Mouse (Mus musculus) macrophage (primary cell): Measurements from ENCODE around the gene 1810009A15Rik. TPM values are rescaled to one million over a fixed set of nuclear protein-coding genes. Genes with fewer than 3 reads are reported as not detected.

Source experiments
- H3K27ac ChIP-seq: fragments of 350-480 bp; formaldehyde crosslinking; 2 replicates; pipeline ENCODE4 v1.9.0; 2021
- H3K36me3 ChIP-seq: fragments of 350-480 bp; formaldehyde crosslinking; 2 replicates; pipeline ENCODE4 v1.9.0; 2021; ENCODE audit errors: inconsistent target
- H3K4me3 ChIP-seq: fragments of 350-480 bp; formaldehyde crosslinking; 2 replicates; pipeline ENCODE4 v1.9.0; 2021; ENCODE audit errors: inconsistent target
- H3K79me2 ChIP-seq: fragments of 350-480 bp; formaldehyde crosslinking; 2 replicates; pipeline ENCODE4 v1.9.0; 2021; ENCODE audit errors: inconsistent target
- WGBS: methylation state at CpG from one replicate; pipeline ENCODE4 v1.1.7; 2026; ENCODE audit warnings: inconsistent platforms; ENCODE audit not compliant: missing documents; 5-methylcytosine and 5-hydroxymethylcytosine counted together
- polyA plus RNA-seq: library from polyadenylated mRNA; stranded (reverse); fragments of 250-400 nt; gene quantifications from 3 replicates; pipeline ENCODE4 v1.2.4, GENCODE M21; 2018; ENCODE audit warnings: inconsistent platforms

1810009A15Rik gene
- polyA plus RNA-seq, 1 experiment from 2014 or later, result 50.8 TPM

DNA sequence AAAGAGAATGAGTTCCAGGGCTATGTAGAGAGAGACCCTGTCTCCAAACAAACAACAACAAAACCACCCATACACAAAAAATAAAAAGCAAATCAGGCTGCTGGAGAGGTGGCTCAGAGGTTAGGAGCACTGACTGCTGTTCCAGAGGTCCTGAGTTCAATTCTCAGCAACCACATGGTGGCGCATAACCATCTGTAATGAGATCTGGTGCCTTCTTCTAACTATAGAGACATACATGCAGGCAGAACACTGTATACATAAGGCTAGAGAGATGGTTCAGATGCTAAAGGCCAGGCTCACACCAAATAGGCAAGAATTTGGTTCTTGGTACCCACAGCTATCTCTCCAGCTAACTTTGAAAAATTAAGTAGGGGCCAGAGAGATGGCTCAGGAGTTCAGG, 29.6 kb upstream of the 1810009A15Rik start:
- Histone ChIP-seq H3K79me2 (no peaks in the 10 kb centered on the region), H3K4me3 (no peak overlapping the region), H3K36me3 (no peaks in the 10 kb centered on the region), H3K27ac (no peak overlapping the region)
- WGBS, result 40% methylated on average over 1 of the region's 1 CpGs

GRCm38 (mm10) chr19:8864265-8864664, 24.4 kb upstream of the 1810009A15Rik start:
- Histone ChIP-seq H3K27ac (no peak overlapping the region), H3K4me3 (no peak overlapping the region), H3K36me3 (no peaks in the 10 kb centered on the region), H3K79me2 (no peaks in the 10 kb centered on the region)
- 93% methylated on average over 6 of the region's 6 CpGs for WGBS

GRCm38 (mm10) chr19:8870381-8870780, 18.3 kb upstream of the 1810009A15Rik start:
- Histone ChIP-seq H3K79me2 (peaks cover 28% of the 10 kb centered on the region), H3K4me3 (peak overlapping the region; percentile 55), H3K36me3 (peaks cover 15% of the 10 kb centered on the region), H3K27ac (peak overlapping the region; percentile 69)
- WGBS, result no CpG with 5 or more reads among the region's 3 CpGs

GRCm38 (mm10) chr19:8870838-8871237, 17.8 kb upstream of the 1810009A15Rik start:
- peaks cover 18% of the 10 kb centered on the region for H3K36me3 ChIP-seq
- 20% methylated on average over 9 of the region's 9 CpGs for WGBS
- H3K27ac ChIP-seq, result peak overlapping the region; percentile 69
- H3K4me3 ChIP-seq, result peak overlapping the region; percentile 55
- H3K79me2 ChIP-seq, result peaks cover 28% of the 10 kb centered on the region

DNA sequence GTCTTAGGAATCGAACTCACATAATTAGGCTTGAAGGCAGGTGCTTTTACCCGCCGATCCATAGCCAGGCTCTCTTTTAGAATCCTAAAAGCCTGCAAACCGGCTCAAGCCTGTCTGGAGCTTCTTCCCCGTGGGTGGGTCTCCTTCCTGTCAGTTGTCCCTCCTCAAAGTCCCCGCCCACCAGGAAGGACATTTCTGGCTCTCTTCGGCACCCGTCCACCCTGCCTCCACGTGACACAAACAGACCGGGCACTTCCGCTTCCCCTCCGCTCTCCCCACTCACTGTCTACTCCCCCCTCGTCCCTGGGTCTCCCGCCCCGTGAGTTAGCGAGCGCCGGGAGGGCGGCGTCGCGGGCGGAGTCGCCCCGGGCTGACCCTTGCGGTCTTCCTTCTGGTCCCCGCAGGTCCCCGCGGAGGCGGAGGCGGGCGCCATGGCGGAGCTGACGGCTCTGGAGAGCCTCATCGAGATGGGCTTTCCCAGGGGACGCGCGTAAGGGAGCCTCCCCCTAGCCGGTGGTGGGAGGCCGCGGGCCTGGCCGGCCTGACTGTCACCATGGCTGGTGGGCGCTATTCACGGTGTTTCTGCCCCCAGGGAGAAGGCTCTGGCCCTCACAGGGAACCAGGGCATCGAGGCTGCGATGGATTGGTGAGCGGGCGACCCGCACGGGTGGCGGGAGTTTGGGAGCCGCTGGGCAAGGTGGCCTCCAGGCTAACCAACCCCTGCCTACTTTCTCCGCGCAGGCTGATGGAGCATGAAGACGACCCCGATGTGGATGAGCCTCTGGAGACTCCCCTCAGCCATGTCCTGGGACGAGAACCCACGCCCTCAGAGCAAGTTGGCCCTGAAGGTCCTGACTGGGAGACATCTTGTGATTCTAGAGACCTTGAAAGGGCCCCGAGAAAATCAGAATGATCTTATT, 17.1 kb upstream of the 1810009A15Rik start, which contains the start of gene Ubxn1:
Gene Ubxn1, plus strand, starts transcription at position 230 of the 920 bp plus-strand sequence.
- Histone ChIP-seq H3K79me2 (peaks cover 28% of the 10 kb centered on the region), H3K4me3 (peak within 1 kb of the TSS; percentile 55), H3K36me3 (peaks cover 25% of the 10 kb centered on the region), H3K27ac (peak within 1 kb of the TSS; percentile 69)
- under 1% methylated on average over 54 of the region's 59 CpGs for WGBS

DNA sequence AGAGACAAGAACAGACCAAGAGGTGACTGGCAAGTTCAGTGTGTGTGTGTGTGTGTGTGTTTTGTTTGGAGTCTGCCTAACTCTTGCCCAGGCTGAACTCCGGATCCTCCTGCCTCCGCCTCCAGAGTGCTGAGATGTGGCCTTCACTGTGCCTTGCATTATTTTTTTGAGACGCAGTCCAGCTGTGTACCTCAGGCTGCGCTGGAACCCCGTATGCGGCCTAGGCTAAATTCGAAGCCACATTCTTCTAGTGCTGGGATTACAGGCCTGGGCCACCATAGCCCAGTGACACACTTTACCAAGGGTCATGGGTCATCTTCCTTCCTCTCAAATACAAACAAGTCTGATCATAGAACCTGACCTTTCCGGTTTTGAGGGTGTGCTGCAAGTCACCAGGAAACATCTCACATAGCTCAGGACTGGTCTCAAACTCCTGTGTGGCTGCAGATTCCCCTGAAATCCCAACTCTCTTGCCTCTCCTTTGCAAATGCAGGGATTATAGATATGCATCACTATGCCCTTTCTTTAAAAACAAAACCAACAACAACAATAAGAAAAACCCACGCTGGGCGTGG, 16.3 kb upstream of the 1810009A15Rik start:
- H3K27ac ChIP-seq, result peak overlapping the region; percentile 62
- WGBS, result 71% methylated on average over 10 of the region's 10 CpGs
- peak overlapping the region; percentile 55 for H3K4me3 ChIP-seq
- H3K79me2 ChIP-seq, result peaks cover 28% of the 10 kb centered on the region
- peaks cover 26% of the 10 kb centered on the region for H3K36me3 ChIP-seq

DNA sequence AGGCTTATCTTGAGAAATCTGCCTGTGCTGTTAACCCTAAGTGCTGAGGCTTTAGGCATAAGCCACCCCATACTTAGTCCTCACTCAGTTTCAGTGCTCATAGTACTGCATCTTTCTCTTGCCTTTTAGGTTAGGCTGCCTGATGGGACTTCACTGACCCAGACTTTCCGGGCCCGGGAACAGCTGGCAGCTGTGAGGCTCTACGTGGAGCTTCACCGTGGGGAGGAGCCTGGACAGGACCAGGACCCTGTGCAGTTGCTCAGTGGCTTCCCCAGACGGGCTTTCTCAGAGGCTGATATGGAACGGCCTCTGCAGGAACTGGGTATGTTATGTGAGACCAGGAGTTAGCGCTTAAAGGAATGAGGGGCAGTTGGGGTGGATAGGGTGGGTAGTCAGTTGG, 13.6 kb upstream of the 1810009A15Rik start:
- H3K27ac ChIP-seq, result no peak overlapping the region
- 93% methylated on average over 7 of the region's 7 CpGs for WGBS
- peaks cover 26% of the 10 kb centered on the region for H3K36me3 ChIP-seq
- H3K79me2 ChIP-seq, result peaks cover 28% of the 10 kb centered on the region
- H3K4me3 ChIP-seq, result no peak overlapping the region

DNA sequence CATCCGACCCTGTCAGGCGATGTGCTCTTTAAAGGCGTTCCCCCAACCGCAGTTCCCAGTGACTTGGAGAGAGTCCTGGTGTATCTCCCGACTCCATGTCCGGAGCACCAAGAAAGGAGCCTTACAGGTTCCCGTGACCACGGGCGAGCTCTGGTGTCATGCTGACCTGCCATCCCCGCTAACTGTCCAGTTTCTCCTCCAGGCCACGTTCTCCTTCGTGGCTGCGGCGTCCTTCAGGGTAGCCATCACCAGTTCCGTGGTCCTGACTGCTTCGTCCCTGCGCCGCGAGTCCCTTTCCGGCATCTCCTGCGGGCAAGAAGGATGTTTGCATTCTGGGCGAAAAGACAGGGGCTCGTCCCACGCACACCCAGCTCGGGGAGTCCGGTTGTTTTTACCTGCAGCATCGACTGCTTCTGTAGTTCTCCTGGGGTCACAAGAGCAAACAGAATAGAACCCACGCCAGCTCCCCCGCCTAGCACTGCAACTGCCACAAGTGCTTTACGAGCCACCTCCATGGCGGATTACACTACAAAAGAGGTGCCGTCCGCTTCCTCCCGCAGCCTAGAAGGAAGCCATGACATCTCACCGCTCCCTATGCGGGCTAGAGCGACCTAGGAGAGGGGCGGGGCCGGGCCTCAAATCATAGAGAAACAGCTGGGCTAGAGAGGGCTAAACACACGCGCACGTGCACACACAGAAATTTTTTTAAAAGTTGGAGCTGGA, 8.2 kb upstream of the 1810009A15Rik start, which contains the start of gene Uqcc3:
Gene Uqcc3, minus strand, starts transcription at position 613 of the 723 bp plus-strand sequence.
- WGBS, result under 1% methylated on average over 41 of the region's 42 CpGs
- Histone ChIP-seq H3K79me2 (no peaks in the 10 kb centered on the region), H3K36me3 (peaks cover 10% of the 10 kb centered on the region; the same call in 1 of the 2 replicates), H3K27ac (peak within 1 kb of the TSS; percentile 65), H3K4me3 (peak within 1 kb of the TSS; percentile 98)

GRCm38 (mm10) chr19:8881034-8881392, 7.6 kb upstream of the 1810009A15Rik start:
- H3K4me3 ChIP-seq, result peak overlapping the region; percentile 98
- H3K27ac ChIP-seq, result no peak overlapping the region
- no peaks in the 10 kb centered on the region for H3K79me2 ChIP-seq
- H3K36me3 ChIP-seq, result 0 out of 2 replicates have a peak, but pooled peaks cover 5% of the 10 kb centered on the region
- 0% methylated on average over 3 of the region's 3 CpGs for WGBS

- 80% methylated on average over 3 of the region's 3 CpGs for WGBS
- Histone ChIP-seq H3K4me3 (no peak within 1 kb of the TSS), H3K79me2 (no peaks in the 10 kb centered on the region), H3K27ac (no peak within 1 kb of the TSS), H3K36me3 (no peaks in the 10 kb centered on the region)
These were observed 5.0 kb upstream of the 1810009A15Rik start, which contains the start of the genes Lbhd1 and Gm49403 for GRCm38 (mm10) chr19:8883616-8884015. TSS of gene Lbhd1 (plus strand) at chr19:8883732. TSS of gene Gm49403 (plus strand) at chr19:8883930.

GRCm38 (mm10) chr19:8886916-8887584, 1.6 kb upstream of the 1810009A15Rik start:
- no peak overlapping the region for H3K4me3 ChIP-seq
- no peak overlapping the region for H3K27ac ChIP-seq
- 100% methylated on average over 1 of the region's 1 CpGs for WGBS
- no peaks in the 10 kb centered on the region for H3K36me3 ChIP-seq
- peaks cover 19% of the 10 kb centered on the region for H3K79me2 ChIP-seq

DNA sequence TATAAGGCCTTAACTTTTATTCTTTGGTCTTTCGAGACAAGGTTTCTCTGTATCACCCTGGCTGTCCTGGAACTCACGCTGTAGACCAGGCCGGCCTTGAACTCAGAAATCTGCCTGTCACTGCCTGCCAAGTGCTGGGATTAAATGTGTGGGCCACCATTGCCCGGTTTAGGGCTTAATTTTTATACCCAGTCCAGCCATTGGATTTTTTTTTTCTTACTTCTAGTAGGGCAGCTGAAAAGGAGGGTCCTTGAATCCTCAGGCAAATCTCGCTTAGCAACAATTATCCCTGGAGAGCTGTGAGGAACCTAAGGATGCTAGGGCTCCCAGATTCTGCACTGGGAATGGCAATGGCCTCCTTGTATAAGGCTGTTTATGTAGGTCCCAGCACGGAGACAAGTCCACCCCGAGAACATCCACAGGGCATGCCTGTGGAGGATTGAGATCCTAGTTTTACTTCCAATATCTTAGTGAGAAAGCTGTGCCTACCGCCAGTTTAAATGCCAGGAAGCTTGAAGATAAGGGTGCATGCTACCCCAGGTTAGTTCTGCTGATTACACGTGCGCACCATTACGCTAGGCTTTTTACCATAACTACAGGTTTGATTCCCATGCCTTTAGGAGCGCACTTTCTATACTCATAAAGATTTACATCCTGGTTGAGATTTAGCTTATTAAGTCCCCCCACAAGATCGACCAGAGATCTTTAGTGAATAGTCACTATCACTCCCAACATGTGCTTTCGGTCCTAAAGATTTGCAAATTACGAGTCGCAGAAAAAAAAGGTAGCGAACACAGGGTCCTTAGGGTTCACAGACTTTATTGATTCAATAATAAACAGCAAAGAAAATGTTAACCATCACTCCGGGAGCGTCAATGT, 829 bp upstream of the 1810009A15Rik start:
- H3K79me2 ChIP-seq, result peaks cover 19% of the 10 kb centered on the region
- WGBS, result 30% methylated on average over 19 of the region's 19 CpGs
- peak overlapping the region; percentile 70 for H3K27ac ChIP-seq
- H3K4me3 ChIP-seq, result peak overlapping the region; percentile 85
- H3K36me3 ChIP-seq, result no peaks in the 10 kb centered on the region
